Mouse (Mus musculus) liver, postnatal 0 days (tissue): ENCODE results near the gene Secisbp2. TPM values are rescaled to one million over a fixed set of nuclear protein-coding genes. Genes with fewer than 3 reads are reported as not detected.

Source experiments
- ATAC-seq: fragments of 200-750 bp; cut with Nextera tagmentation; 2 replicates; pipeline ENCODE4 v1.8.0; 2017; ENCODE audit warnings: mild to moderate bottlenecking, moderate library complexity
- DNase-seq: peaks from one replicate; pipeline ENCODE4 v3.0.0-alpha.2; 2016
- H3K27ac ChIP-seq: fragments of 300-500 bp; sonication (generic); 2 replicates; pipeline ENCODE4 v1.5.1; 2014; ENCODE audit warnings: antibody characterized with exemption, moderate library complexity, mild to moderate bottlenecking, low read depth
- H3K27me3 ChIP-seq: fragments of 300-500 bp; sonication (generic); 2 replicates; pipeline ENCODE4 v1.6.1; 2014; ENCODE audit warnings: low read length, control low read depth, mixed read lengths; ENCODE audit not compliant: insufficient read depth
- H3K36me3 ChIP-seq: fragments of 300-500 bp; sonication (generic); replicated peaks from 2 replicates; pipeline ENCODE4 v1.6.1; 2014; ENCODE audit warnings: mild to moderate bottlenecking, control low read depth, low read length, moderate library complexity, mixed read lengths; ENCODE audit not compliant: insufficient read depth
- H3K4me1 ChIP-seq: fragments of 300-500 bp; sonication (generic); 2 replicates; pipeline ENCODE4 v1.6.1; 2014; ENCODE audit warnings: antibody characterized with exemption, mild to moderate bottlenecking, control low read depth; ENCODE audit not compliant: insufficient read depth
- H3K4me2 ChIP-seq: fragments of 300-500 bp; sonication (generic); 2 replicates; pipeline ENCODE4 v1.6.1; 2014; ENCODE audit warnings: low read depth, mild to moderate bottlenecking, low read length, moderate library complexity, mixed read lengths
- H3K4me3 ChIP-seq: fragments of 300-500 bp; sonication (generic); 2 replicates; pipeline ENCODE4 v1.5.1; 2014; ENCODE audit warnings: low read depth, low read length
- H3K9ac ChIP-seq: fragments of 300-500 bp; sonication (generic); replicated peaks from 2 replicates; pipeline ENCODE4 v1.6.1; 2014; ENCODE audit warnings: mild to moderate bottlenecking, moderate library complexity
- H3K9me3 ChIP-seq: fragments of 300-500 bp; sonication (generic); 2 replicates; pipeline ENCODE4 v1.6.1; 2016; ENCODE audit warnings: mild to moderate bottlenecking, control low read depth, low read length, mixed read lengths
- CTCF ChIP-seq: sonication (generic); IDR thresholded peaks from 2 replicates; pipeline ENCODE4 v1.5.1; 2016; ENCODE audit warnings: antibody characterized with exemption, low read depth
- EP300 ChIP-seq: IDR thresholded peaks from 2 replicates; pipeline ENCODE4 v1.6.1; 2016; ENCODE audit warnings: antibody characterized with exemption, low read depth, mild to moderate bottlenecking
- WGBS: fragments of 180-500 bp; shearing (Covaris S2); extraction: QIAGEN DNeasy Blood & Tissue Kit; methylation state at CpG from one replicate; pipeline ENCODE4 v1.1.7; 2014; ENCODE audit not compliant: insufficient replicate concordance; 5-methylcytosine and 5-hydroxymethylcytosine counted together
- polyA plus RNA-seq: library from polyadenylated mRNA; unstranded; fragments of >200 nt; fragmentation: Nextera tagmentation; extraction: Ambion mirVana; gene quantifications from 2 replicates; pipeline ENCODE4 v1.2.1, GENCODE M21; 2015

Gene Secisbp2
- polyA plus RNA-seq, 1 experiment from 2014 or later: 12.2 TPM

GRCm38 (mm10) chr13:51645872-51646271 lies 5.6 kb upstream of the Secisbp2 start:
- peak overlapping the region; percentile 79 for H3K4me2 ChIP-seq
- TF ChIP-seq CTCF (no peak), EP300 (peak; percentile 28; the same call in 1 of the 2 replicates)
- peaks cover 12% of the 10 kb centered on the region for H3K36me3 ChIP-seq
- H3K9ac ChIP-seq: peak overlapping the region; percentile 99
- H3K9me3 ChIP-seq: no peaks in the 10 kb centered on the region
- H3K27ac ChIP-seq: peak overlapping the region; percentile 99
- ATAC-seq: peak; percentile 21
- DNase-seq: peak; percentile 59
- peaks cover 14% of the 10 kb centered on the region for H3K4me1 ChIP-seq
- no peaks in the 10 kb centered on the region for H3K27me3 ChIP-seq
- WGBS: under 1% methylated on average over 7 of the region's 7 CpGs
- peak overlapping the region; percentile 96 for H3K4me3 ChIP-seq

GRCm38 (mm10) chr13:51646362-51647027 lies 5.0 kb upstream of the Secisbp2 start:
- 12% methylated on average over 3 of the region's 3 CpGs for WGBS
- no peak for TF ChIP-seq CTCF
- TF ChIP-seq EP300: no peak

GRCm38 (mm10) chr13:51647770-51648169 lies 3.7 kb upstream of the Secisbp2 start:
- Histone ChIP-seq H3K4me3 (peak overlapping the region; percentile 96), H3K36me3 (peaks cover 19% of the 10 kb centered on the region), H3K9me3 (no peaks in the 10 kb centered on the region), H3K9ac (peak overlapping the region; percentile 79), H3K4me1 (peaks cover 20% of the 10 kb centered on the region), H3K27ac (peak overlapping the region; percentile 99), H3K4me2 (peak overlapping the region; percentile 79), H3K27me3 (no peaks in the 10 kb centered on the region)
- 42% methylated on average over 3 of the region's 3 CpGs for WGBS
- no peak for TF ChIP-seq EP300
- no peak for TF ChIP-seq CTCF
- no peak for DNase-seq
- ATAC-seq: no peak

More at GRCm38 (mm10) chr13:51646362-51647027, 5.0 kb upstream of the Secisbp2 start:
- DNase-seq (no peak), ATAC-seq (no peak)
- Histone ChIP-seq H3K36me3 (peaks cover 18% of the 10 kb centered on the region), H3K4me3 (peak overlapping the region; percentile 96), H3K9ac (peak overlapping the region; percentile 99), H3K27me3 (no peaks in the 10 kb centered on the region), H3K4me2 (peak overlapping the region; percentile 79), H3K27ac (peak overlapping the region; percentile 99), H3K4me1 (peaks cover 20% of the 10 kb centered on the region), H3K9me3 (no peaks in the 10 kb centered on the region)

GRCm38 (mm10) chr13:51648237-51648636 lies 3.3 kb upstream of the Secisbp2 start:
- H3K36me3 ChIP-seq: peaks cover 24% of the 10 kb centered on the region
- H3K9me3 ChIP-seq: no peaks in the 10 kb centered on the region
- H3K4me2 ChIP-seq: peak overlapping the region; percentile 79
- no peaks in the 10 kb centered on the region for H3K27me3 ChIP-seq
- TF ChIP-seq CTCF: no peak
- TF ChIP-seq EP300: no peak
- H3K9ac ChIP-seq: peak overlapping the region; percentile 79
- ATAC-seq (no peak), DNase-seq (peak; percentile 49)
- peaks cover 20% of the 10 kb centered on the region for H3K4me1 ChIP-seq
- WGBS: 59% methylated on average over 4 of the region's 4 CpGs
- H3K27ac ChIP-seq: peak overlapping the region; percentile 99
- peak overlapping the region; percentile 96 for H3K4me3 ChIP-seq

GRCm38 (mm10) chr13:51649740-51650139 lies 1.8 kb upstream of the Secisbp2 start:
- H3K9me3 ChIP-seq: no peaks in the 10 kb centered on the region
- peaks cover 17% of the 10 kb centered on the region for H3K4me1 ChIP-seq
- WGBS: 22% methylated on average over 1 of the region's 1 CpGs
- ATAC-seq: no peak
- H3K27me3 ChIP-seq: no peaks in the 10 kb centered on the region
- no peak overlapping the region for H3K4me3 ChIP-seq
- no peak overlapping the region for H3K9ac ChIP-seq
- no peak overlapping the region for H3K27ac ChIP-seq
- H3K4me2 ChIP-seq: no peak overlapping the region
- no peak for DNase-seq
- no peak for TF ChIP-seq CTCF
- H3K36me3 ChIP-seq: peaks cover 35% of the 10 kb centered on the region

- H3K36me3 ChIP-seq: peaks cover 67% of the 10 kb centered on the region
Observed at GRCm38 (mm10) chr13:51653159-51653558, 1.7 kb downstream of the Secisbp2 start.

More at GRCm38 (mm10) chr13:51653159-51653558, 1.7 kb downstream of the Secisbp2 start:
- DNase-seq (no peak), ATAC-seq (no peak)
- WGBS: 89% methylated on average over 6 of the region's 6 CpGs
- Histone ChIP-seq H3K9me3 (no peaks in the 10 kb centered on the region), H3K9ac (no peak overlapping the region), H3K4me1 (peaks cover 14% of the 10 kb centered on the region), H3K4me3 (no peak overlapping the region), H3K4me2 (no peak overlapping the region), H3K27me3 (no peaks in the 10 kb centered on the region), H3K27ac (no peak overlapping the region)
- TF ChIP-seq CTCF: no peak
- TF ChIP-seq EP300: no peak
